Mouse (Mus musculus) heart, embryonic 10.5 days (tissue): ENCODE measurements around the gene Rassf1. TPM values are rescaled to one million over a fixed set of nuclear protein-coding genes. Genes with fewer than 3 reads are reported as not detected.

Source experiments
- DNase-seq: peaks from one replicate; pipeline ENCODE4 v3.0.0-alpha.2; 2017; ENCODE audit warnings: low spot score
- H3K27ac ChIP-seq: fragments of 300-500 bp; sonication (generic); 2 replicates; pipeline ENCODE4 v1.5.1; 2016; ENCODE audit warnings: mild to moderate bottlenecking
- H3K27me3 ChIP-seq: fragments of 300-500 bp; sonication (generic); 2 replicates; pipeline ENCODE4 v1.6.1; 2016; ENCODE audit warnings: mild to moderate bottlenecking; ENCODE audit not compliant: poor library complexity, insufficient read depth, severe bottlenecking
- H3K36me3 ChIP-seq: fragments of 300-500 bp; sonication (generic); 2 replicates; pipeline ENCODE4 v1.6.1; 2016; ENCODE audit warnings: mild to moderate bottlenecking, moderate library complexity
- H3K4me1 ChIP-seq: fragments of 300-500 bp; sonication (generic); 2 replicates; pipeline ENCODE4 v1.6.1; 2016; ENCODE audit warnings: mild to moderate bottlenecking
- H3K4me3 ChIP-seq: fragments of 300-500 bp; sonication (generic); 2 replicates; pipeline ENCODE4 v1.5.1; 2016; ENCODE audit warnings: mild to moderate bottlenecking, moderate library complexity
- H3K9me3 ChIP-seq: fragments of 300-500 bp; sonication (generic); 2 replicates; pipeline ENCODE4 v1.6.1; 2016; ENCODE audit warnings: mild to moderate bottlenecking, moderate library complexity
- WGBS: fragments of 180-500 bp; shearing (Covaris S2); methylation state at CpG from one replicate; pipeline ENCODE4 v1.1.7; 2016; 5-methylcytosine and 5-hydroxymethylcytosine counted together
- polyA plus RNA-seq: library from polyadenylated mRNA; unstranded; fragments of >200 nt; fragmentation: Nextera tagmentation; extraction: Ambion mirVana; gene quantifications from 2 replicates; pipeline ENCODE4 v1.2.1, GENCODE M21; 2016

Gene Rassf1
- polyA plus RNA-seq, 1 experiment from 2014 or later = 51.7 TPM

DNA sequence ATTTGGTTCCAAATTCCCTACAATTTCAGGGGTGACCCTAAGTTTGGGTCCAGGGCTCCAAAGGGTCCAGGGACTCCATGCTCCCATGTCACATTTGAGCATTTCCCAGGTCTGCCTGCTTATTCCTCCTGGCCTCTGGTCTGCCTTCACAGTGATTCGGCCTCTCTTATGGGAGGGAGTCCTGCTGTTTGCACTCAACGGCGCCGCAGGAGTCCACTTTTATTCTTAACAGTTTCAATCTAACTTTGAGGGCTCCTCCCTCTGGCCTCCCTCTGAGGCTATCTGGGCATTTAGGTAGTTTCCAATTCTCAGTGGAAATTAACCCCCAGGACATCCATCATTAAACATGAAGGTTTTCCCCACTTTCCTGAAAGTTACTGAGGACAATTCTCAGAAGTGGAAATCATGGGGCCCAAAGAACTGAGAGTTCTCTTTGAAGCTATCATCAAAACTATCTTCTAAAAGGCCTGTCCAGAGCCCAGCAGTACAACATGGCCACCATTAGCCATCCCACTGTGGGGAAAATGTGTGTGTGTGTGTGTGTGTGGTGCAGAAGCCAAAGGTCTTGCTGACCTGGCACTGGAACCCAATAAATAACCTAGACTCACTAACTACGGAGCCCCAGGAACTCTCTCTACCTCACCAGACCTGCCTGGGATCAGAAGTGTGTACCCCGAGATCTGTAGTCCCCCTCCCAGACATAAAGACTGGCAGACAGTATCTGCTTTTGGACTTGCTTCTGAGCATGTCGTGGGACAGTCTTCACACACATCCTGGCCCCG is 43.1 kb downstream of the Rassf1 start:
- Histone ChIP-seq H3K4me3 (no peak overlapping the region), H3K9me3 (no peaks in the 10 kb centered on the region), H3K27me3 (peaks cover 18% of the 10 kb centered on the region), H3K27ac (no peak overlapping the region), H3K36me3 (peaks cover 64% of the 10 kb centered on the region), H3K4me1 (peaks cover 47% of the 10 kb centered on the region)
- DNase-seq = no peak
- WGBS = 82% methylated on average over 8 of the region's 8 CpGs

DNA sequence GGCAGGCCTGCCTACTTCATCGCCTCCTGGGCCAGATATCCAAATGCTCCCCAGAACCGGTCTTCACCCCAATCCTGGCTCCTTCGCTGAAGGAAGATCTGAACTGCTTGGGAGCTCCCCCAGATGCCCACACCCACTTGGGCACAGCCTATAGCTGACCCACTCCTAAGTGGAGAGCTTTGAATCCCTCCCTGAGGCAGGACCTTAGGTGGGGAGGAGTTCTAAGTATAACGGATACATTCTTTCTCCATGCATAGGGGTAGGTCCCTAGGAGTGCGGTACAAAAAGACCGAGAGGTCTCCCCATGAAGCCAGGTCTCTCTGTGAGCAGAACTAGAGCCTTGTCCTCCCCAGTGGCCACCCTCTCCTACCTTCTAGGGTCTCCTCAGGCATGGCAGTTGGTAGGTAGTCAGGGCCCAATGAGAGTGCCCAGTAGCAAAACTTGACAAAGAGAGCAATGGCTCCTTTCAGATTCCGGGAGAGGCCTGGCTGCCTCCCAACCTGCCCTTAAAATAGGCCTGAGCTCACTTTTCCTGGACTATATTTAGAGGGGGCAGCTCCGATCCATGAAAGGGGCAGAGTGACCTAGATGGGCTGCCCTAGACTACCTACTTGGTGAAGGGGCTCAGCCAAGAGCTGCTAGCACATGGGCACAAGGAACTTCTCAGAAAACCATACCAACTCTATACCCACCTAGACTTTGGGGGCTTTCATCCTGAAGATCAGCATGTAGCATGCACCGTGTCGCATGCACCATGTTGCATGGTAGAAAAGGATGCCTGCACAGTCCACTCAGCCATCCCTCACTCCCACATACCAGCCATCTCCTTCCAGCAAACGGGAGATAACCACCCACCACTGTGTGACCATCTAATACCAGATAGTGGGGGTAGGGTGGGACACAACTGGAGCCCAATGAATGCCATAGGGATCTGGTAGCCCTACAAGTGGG is 45.5 kb downstream of the Rassf1 start:
- no peaks in the 10 kb centered on the region for H3K9me3 ChIP-seq
- peak overlapping the region; percentile 88 for H3K27ac ChIP-seq
- no peak for DNase-seq
- WGBS = 70% methylated on average over 11 of the region's 11 CpGs
- peaks cover 45% of the 10 kb centered on the region for H3K4me1 ChIP-seq
- peak overlapping the region; percentile 44 for H3K4me3 ChIP-seq
- peaks cover 38% of the 10 kb centered on the region for H3K27me3 ChIP-seq
- H3K36me3 ChIP-seq = peaks cover 40% of the 10 kb centered on the region

- 77% methylated on average over 5 of the region's 5 CpGs for WGBS
- Histone ChIP-seq H3K27me3 (peaks cover 46% of the 10 kb centered on the region), H3K4me3 (no peak overlapping the region), H3K9me3 (no peaks in the 10 kb centered on the region), H3K4me1 (peaks cover 46% of the 10 kb centered on the region), H3K27ac (0 out of 2 replicates have a peak overlapping the region, but pooled peaks have one; percentile 30), H3K36me3 (peaks cover 25% of the 10 kb centered on the region)
- DNase-seq = no peak
These were observed 47.0 kb downstream of the Rassf1 start for GRCm38 (mm10) chr9:107598385-107598784.

- peaks cover 15% of the 10 kb centered on the region; the same call in 1 of the 2 replicates for H3K36me3 ChIP-seq
- H3K27me3 ChIP-seq = peaks cover 57% of the 10 kb centered on the region
- WGBS = 76% methylated on average over 9 of the region's 9 CpGs
- peaks cover 50% of the 10 kb centered on the region for H3K4me1 ChIP-seq
- no peak overlapping the region for H3K4me3 ChIP-seq
- no peak for DNase-seq
- H3K27ac ChIP-seq = no peak overlapping the region
- H3K9me3 ChIP-seq = no peaks in the 10 kb centered on the region
These were observed 48.1 kb downstream of the Rassf1 start for GRCm38 (mm10) chr9:107599433-107599832.

DNA sequence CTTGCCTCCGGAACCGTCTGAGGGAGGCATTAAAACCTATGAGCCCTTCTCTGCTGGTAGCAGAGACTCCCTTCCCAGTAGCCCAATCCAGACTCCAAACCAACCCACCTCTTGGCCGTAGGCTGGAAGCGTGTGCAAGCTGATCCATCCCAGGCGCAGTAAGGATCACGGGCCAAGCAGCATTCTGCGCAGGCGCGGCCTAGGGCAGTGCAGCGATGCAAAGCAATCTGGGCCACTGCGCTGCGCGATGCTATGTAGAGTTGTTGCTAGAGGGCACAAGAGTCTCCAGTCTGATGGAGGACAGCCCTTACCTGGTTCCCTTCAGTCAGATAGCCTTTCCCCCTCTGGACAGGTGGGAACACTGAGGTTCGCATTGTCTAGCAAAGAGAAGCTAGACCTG is 48.5 kb downstream of the Rassf1 start:
- Histone ChIP-seq H3K27me3 (peaks cover 61% of the 10 kb centered on the region), H3K4me1 (peaks cover 55% of the 10 kb centered on the region), H3K27ac (peak overlapping the region; percentile 4; the same call in 1 of the 2 replicates), H3K4me3 (no peak overlapping the region), H3K36me3 (peaks cover 11% of the 10 kb centered on the region; the same call in 1 of the 2 replicates), H3K9me3 (no peaks in the 10 kb centered on the region)
- no peak for DNase-seq
- WGBS = 60% methylated on average over 14 of the region's 14 CpGs

- 72% methylated on average over 12 of the region's 12 CpGs for WGBS
- Histone ChIP-seq H3K36me3 (peaks cover 8% of the 10 kb centered on the region; the same call in 1 of the 2 replicates), H3K27me3 (peaks cover 69% of the 10 kb centered on the region), H3K4me3 (no peak overlapping the region), H3K4me1 (peaks cover 62% of the 10 kb centered on the region), H3K9me3 (no peaks in the 10 kb centered on the region), H3K27ac (no peak overlapping the region)
- DNase-seq = no peak
These were observed 49.4 kb downstream of the Rassf1 start for GRCm38 (mm10) chr9:107600745-107601144.

- Histone ChIP-seq H3K27ac (no peak overlapping the region), H3K4me3 (no peak overlapping the region), H3K36me3 (peaks cover 3% of the 10 kb centered on the region; the same call in 1 of the 2 replicates), H3K9me3 (no peaks in the 10 kb centered on the region), H3K27me3 (peaks cover 69% of the 10 kb centered on the region), H3K4me1 (peaks cover 63% of the 10 kb centered on the region)
- DNase-seq = no peak
- WGBS = 81% methylated on average over 11 of the region's 11 CpGs
These were observed 49.9 kb downstream of the Rassf1 start for GRCm38 (mm10) chr9:107601275-107601674.

DNA sequence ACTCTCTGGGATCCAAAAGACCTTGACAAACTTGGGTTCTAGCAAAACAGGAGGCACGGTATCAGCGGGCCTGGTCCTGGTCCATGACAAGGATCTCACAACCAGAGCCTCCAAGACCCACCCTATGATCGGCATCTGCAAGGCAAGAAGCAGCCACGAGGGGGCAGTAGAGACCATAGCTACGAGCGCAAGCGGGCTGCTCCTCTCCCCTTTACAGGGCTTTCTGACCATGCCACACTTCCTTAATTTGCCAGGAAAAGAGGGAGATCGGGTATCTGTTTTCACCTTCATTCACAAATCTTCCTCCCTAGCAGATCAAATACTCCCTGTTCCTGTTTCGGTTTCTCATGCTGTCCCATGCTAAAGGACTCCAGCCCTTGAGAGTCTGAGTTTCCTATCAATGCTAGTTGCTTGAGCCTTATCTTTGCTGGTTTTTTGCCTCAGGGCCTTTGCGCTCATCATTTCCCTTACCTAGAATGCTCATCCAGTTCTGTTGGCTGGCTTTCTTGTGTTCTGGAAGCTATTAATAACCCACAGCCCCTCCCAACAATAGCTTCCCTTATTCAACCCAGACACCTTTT is 50.8 kb downstream of the Rassf1 start:
- DNase-seq = peak; percentile 92
- H3K4me3 ChIP-seq = no peak overlapping the region
- WGBS = 11% methylated on average over 10 of the region's 10 CpGs
- peaks cover 73% of the 10 kb centered on the region for H3K27me3 ChIP-seq
- H3K27ac ChIP-seq = peak overlapping the region; percentile 30
- H3K4me1 ChIP-seq = peaks cover 63% of the 10 kb centered on the region
- peaks cover 3% of the 10 kb centered on the region; the same call in 1 of the 2 replicates for H3K36me3 ChIP-seq
- no peaks in the 10 kb centered on the region for H3K9me3 ChIP-seq

- no peak for DNase-seq
- Histone ChIP-seq H3K9me3 (no peaks in the 10 kb centered on the region), H3K4me1 (peaks cover 68% of the 10 kb centered on the region), H3K4me3 (no peak overlapping the region), H3K27me3 (peaks cover 71% of the 10 kb centered on the region), H3K27ac (no peak overlapping the region), H3K36me3 (peaks cover 3% of the 10 kb centered on the region; the same call in 1 of the 2 replicates)
- WGBS = 76% methylated on average over 6 of the region's 6 CpGs
These were observed 51.9 kb downstream of the Rassf1 start for GRCm38 (mm10) chr9:107603251-107603650.

DNA sequence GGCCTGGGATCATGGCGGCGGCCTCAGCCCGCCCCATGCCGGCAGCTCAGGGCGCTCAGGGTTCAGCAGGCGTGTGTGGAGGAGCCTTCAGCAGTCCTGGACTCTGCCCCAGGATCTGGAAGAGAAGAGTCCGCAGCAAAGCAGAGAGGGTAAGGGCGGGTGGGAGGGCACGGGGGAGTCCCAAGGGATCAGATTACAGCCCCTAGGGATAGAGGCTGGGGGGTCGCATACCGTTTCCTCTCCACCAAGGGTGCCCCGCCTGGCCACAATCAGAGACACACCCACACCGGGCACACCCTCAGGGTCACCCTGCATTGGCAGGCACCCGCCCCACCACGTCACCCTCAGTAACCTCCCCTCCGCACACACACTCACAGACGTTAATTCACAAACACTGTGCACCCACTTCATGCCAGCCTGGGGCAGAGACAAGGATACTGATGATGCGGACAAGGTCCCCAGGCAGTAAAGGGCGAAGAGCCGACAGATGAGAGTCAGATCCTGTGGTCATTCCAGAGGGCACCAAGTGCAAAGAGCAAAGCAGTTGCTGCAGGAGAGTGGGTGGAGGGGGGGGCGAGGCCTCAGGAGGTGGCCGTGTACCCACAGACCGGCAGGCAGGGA is 53.8 kb downstream of the Rassf1 start:
- WGBS = 33% methylated on average over 23 of the region's 23 CpGs
- Histone ChIP-seq H3K4me1 (peaks cover 77% of the 10 kb centered on the region), H3K4me3 (peak overlapping the region; percentile 37), H3K27ac (peak overlapping the region; percentile 48), H3K27me3 (peaks cover 52% of the 10 kb centered on the region), H3K9me3 (no peaks in the 10 kb centered on the region), H3K36me3 (no peaks in the 10 kb centered on the region)
- no peak for DNase-seq

DNA sequence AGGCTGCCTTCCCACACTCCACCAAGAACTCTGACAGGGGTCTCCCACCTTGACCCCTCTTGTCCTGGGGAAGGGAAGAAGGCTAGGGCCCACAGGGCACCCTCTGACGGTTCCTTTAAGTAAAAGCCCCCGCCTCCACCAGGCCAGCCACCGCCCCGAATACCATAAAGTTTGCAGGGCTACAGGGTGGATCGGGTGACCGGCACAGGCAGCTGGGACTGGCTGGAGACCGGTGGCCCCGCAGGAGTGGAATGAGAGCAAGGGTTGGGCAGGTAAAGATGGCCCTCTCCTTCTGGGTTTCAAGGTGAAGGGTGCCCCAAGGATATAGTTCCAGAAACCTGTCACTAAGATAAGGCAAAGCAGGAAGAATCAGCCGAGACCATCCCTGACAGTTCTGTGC is 55.2 kb downstream of the Rassf1 start:
- H3K4me3 ChIP-seq = peak overlapping the region; percentile 39
- WGBS = 12% methylated on average over 9 of the region's 9 CpGs

GRCm38 (mm10) chr9:107607036-107607435 is 55.7 kb downstream of the Rassf1 start:
- Histone ChIP-seq H3K9me3 (no peaks in the 10 kb centered on the region), H3K4me3 (peak overlapping the region; percentile 39), H3K4me1 (peaks cover 87% of the 10 kb centered on the region), H3K36me3 (no peaks in the 10 kb centered on the region), H3K27ac (peak overlapping the region; percentile 48), H3K27me3 (peaks cover 39% of the 10 kb centered on the region)
- DNase-seq = no peak
- 78% methylated on average over 2 of the region's 2 CpGs for WGBS

More for the DNA sequence above, 55.2 kb downstream of the Rassf1 start:
- Histone ChIP-seq H3K4me1 (peaks cover 85% of the 10 kb centered on the region), H3K27me3 (peaks cover 39% of the 10 kb centered on the region), H3K27ac (peak overlapping the region; percentile 48), H3K36me3 (no peaks in the 10 kb centered on the region), H3K9me3 (no peaks in the 10 kb centered on the region)
- no peak for DNase-seq
